Mouse (Mus musculus): Measurements from ENCODE around the gene Mcpt9. TPM values are rescaled to one million over a fixed set of nuclear protein-coding genes. Genes with fewer than 3 reads are reported as not detected.
"Not testable (repeated sequence)": the region's sequence is repeated elsewhere in the genome, so short reads cannot be mapped to it uniquely, and the experiment has no call there.

The Mcpt9 gene
- not detected in 2 replicates for polyA plus RNA-seq (2012; rRNA removed)

DNA sequence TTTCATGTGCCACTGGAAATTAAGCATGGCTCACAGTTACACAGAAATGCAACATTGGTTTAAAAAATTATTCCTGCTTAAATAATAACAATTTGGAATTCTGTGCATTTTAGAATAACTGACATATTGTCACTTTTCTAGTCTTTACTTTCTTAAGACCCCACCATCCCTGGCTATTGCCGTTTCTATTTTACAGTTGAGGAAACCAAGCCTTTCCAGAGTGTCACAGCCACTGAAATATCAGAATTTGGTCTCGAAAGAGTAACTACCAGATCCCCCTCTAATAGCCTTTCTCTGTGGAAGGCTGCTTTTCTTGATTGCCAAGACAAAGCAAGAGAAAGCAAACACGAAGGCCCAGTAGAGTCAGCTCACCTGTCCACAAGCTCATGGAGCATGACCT is at the start of gene Mcpt9:
TSS of gene Mcpt9 (minus strand) at position 101 of the 400 bp plus-strand sequence.
- H3K4me1 ChIP-seq (ENCODE audit: control insufficient read depth, insufficient read depth, low read length); H3K27ac ChIP-seq (ENCODE audit: insufficient read depth, low read length); H3K4me3 ChIP-seq (replicated peaks; ENCODE audit: insufficient read depth, low read depth, low read length); H3K27me3 ChIP-seq (ENCODE audit: control insufficient read depth, insufficient read depth, low read length); DNase-seq: not testable (repeated sequence)
- 77% methylated on average over 3 of the region's 3 CpGs for WGBS

DNA sequence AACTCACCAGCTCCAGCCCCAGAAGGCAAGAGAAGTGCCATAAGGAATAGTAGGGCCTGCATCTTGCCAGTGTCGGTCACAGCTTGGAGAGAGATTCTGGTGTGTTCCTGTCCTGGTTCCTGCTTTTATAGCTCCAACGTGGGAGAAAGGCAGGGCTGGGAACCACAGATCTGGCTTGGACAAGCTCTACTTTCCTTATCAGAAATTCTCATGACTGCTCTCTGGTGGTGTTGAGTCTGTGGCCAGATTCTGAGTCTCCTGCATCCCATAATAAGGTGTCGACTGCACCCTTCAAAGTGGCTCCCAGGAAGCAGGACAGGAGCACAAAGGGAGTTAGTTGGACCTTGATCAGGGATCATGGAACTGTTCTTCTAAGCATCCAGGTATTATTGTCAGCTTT is 31.9 kb upstream of the Mcpt9 start, which contains the start of gene Mcpt4:
TSS of gene Mcpt4 (minus strand) at position 101 of the 400 bp plus-strand sequence.
- 79% methylated on average over 3 of the region's 3 CpGs for WGBS
- not testable (repeated sequence) for H3K27ac ChIP-seq (ENCODE audit: insufficient read depth, low read length); H3K4me3 ChIP-seq (replicated peaks; ENCODE audit: insufficient read depth, low read depth, low read length); DNase-seq; H3K27me3 ChIP-seq (ENCODE audit: control insufficient read depth, insufficient read depth, low read length); H3K4me1 ChIP-seq (ENCODE audit: control insufficient read depth, insufficient read depth, low read length)

DNA sequence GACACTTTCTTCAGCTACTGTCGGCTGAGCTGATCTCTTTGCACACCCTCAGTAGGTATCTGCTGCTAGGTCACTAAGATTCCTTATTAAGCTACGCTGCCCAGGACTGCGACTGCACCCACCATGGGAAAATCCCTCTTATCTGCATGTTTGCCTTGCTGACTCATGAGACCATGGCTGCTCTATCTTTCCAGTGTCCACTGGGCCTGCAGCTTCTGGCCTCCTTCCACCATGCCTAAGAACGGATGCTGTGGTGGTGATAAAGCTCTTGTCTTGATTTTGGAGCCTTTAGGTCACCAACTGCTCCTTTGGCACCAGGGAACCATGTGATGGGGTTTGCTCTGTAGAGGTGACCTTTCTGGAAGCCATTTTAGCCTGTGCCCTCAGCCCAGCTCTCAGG is 27.4 kb upstream of the Mcpt9 start:
- 75% methylated on average over 4 of the region's 4 CpGs for WGBS
- Histone ChIP-seq H3K27ac (ENCODE audit: insufficient read depth, low read length) (no peak overlapping the region), H3K4me3 (replicated peaks; ENCODE audit: insufficient read depth, low read depth, low read length) (no peak overlapping the region), H3K4me1 (ENCODE audit: control insufficient read depth, insufficient read depth, low read length) (no peaks in the 10 kb centered on the region), H3K27me3 (ENCODE audit: control insufficient read depth, insufficient read depth, low read length) (no peaks in the 10 kb centered on the region)
- DNase-seq = no peak
- no peak for TF ChIP-seq POLR2A (IDR thresholded peaks at IDR 0.05; ENCODE audit: borderline replicate concordance, insufficient read depth, low read length)
- no peak for TF ChIP-seq CTCF (IDR thresholded peaks at IDR 0.05; ENCODE audit: borderline replicate concordance, insufficient read depth, low read depth, low read length)

DNA sequence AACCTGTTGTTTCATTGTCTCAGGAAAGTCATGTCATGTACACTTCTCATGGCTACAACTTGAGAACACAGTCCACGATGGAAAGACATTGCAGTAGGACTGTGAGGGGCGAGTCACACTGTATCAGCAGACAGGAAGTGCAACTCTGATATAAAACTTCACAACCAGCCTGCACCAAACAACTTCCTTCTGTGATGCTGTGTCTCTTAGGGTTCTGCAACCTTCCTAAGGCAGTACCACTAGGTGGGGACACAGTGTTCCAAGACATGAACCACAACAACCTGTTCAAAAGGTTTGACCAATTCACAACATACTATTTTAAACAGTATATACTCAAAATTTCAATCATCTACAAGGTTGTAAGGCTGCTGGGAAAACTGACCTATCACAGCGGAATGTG is 25.1 kb upstream of the Mcpt9 start:
- no peaks in the 10 kb centered on the region for H3K27me3 ChIP-seq (ENCODE audit: control insufficient read depth, insufficient read depth, low read length)
- no peak overlapping the region for H3K4me3 ChIP-seq (replicated peaks; ENCODE audit: insufficient read depth, low read depth, low read length)
- 78% methylated on average over 3 of the region's 3 CpGs for WGBS
- TF ChIP-seq POLR2A (IDR thresholded peaks at IDR 0.05; ENCODE audit: borderline replicate concordance, insufficient read depth, low read length) (no peak), CTCF (IDR thresholded peaks at IDR 0.05; ENCODE audit: borderline replicate concordance, insufficient read depth, low read depth, low read length) (no peak)
- H3K27ac ChIP-seq (ENCODE audit: insufficient read depth, low read length) = no peak overlapping the region
- H3K4me1 ChIP-seq (ENCODE audit: control insufficient read depth, insufficient read depth, low read length) = no peaks in the 10 kb centered on the region
- DNase-seq = no peak

DNA sequence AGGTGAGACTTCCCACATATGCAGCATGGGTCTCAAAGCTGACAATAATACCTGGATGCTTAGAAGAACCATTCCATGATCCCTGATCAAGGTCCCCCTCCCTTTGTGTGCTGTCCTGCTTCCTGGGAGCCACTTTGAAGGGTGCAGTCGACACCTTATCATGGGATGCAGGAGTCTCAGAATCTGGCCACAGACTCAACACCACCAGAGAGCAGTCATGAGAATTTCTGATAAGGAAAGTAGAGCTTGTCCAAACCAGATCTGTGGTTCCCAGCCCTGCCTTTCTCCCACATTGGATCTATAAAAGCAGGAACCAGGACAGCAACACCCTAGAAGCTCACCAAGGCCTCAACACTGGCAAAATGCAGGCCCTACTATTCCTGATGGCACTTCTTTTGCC is 11.5 kb upstream of the Mcpt9 start, which contains the start of gene Mcpt2:
TSS of gene Mcpt2 (plus strand) at position 250 of the 400 bp plus-strand sequence.
- not testable (repeated sequence) for H3K4me1 ChIP-seq (ENCODE audit: control insufficient read depth, insufficient read depth, low read length); H3K27me3 ChIP-seq (ENCODE audit: control insufficient read depth, insufficient read depth, low read length); H3K27ac ChIP-seq (ENCODE audit: insufficient read depth, low read length); DNase-seq; H3K4me3 ChIP-seq (replicated peaks; ENCODE audit: insufficient read depth, low read depth, low read length)
- WGBS = 89% methylated on average over 1 of the region's 1 CpGs

DNA sequence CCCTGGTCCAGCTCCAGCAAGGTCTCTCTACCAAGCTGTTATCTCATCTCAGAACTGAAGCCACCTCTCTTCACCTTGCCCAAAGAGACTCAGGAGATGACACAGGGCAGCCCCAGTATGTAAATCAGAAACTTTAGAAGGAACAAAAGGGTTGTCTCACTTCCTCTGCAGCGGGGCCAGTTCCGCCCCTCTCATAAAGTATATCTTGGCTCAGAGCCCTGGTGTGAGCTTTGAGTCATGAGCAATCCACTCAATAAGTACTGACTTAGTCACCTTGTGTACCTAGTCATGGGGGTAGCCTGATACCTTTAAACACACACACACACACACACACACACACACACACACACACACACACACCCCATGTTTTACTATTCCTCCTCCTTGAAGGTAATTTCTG is 4.1 kb upstream of the Mcpt9 start:
- Histone ChIP-seq H3K27ac (ENCODE audit: insufficient read depth, low read length) (no peak overlapping the region), H3K4me1 (ENCODE audit: control insufficient read depth, insufficient read depth, low read length) (no peaks in the 10 kb centered on the region), H3K4me3 (replicated peaks; ENCODE audit: insufficient read depth, low read depth, low read length) (no peak overlapping the region), H3K27me3 (ENCODE audit: control insufficient read depth, insufficient read depth, low read length) (no peaks in the 10 kb centered on the region)
- no peak for DNase-seq
- WGBS = 79% methylated on average over 2 of the region's 2 CpGs
- TF ChIP-seq CTCF (IDR thresholded peaks at IDR 0.05; ENCODE audit: borderline replicate concordance, insufficient read depth, low read depth, low read length) (no peak), POLR2A (IDR thresholded peaks at IDR 0.05; ENCODE audit: borderline replicate concordance, insufficient read depth, low read length) (no peak)

DNA sequence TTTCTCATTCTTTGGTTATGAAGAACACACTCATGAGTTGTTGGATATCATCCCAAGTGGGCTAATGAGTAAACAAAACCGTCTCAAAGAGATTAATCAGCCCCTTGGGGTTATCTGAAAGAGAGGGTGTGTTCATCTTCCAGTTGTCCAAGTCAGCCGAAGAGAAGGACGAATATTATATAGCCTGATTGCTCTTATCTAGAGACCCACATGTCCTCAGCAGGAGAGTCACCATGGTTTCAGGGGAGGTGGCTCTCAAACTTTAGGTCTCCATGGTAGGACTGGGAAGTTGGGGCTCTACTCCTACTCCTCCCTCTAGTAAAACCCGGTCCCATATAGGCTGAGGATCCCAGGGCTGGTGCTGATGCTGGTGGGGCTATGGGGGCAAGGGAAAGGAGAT is 9.0 kb downstream of the Mcpt9 start:
- not testable (repeated sequence) for H3K4me1 ChIP-seq (ENCODE audit: control insufficient read depth, insufficient read depth, low read length); H3K27me3 ChIP-seq (ENCODE audit: control insufficient read depth, insufficient read depth, low read length); H3K4me3 ChIP-seq (replicated peaks; ENCODE audit: insufficient read depth, low read depth, low read length); DNase-seq; H3K27ac ChIP-seq (ENCODE audit: insufficient read depth, low read length)
- WGBS = 73% methylated on average over 4 of the region's 4 CpGs

DNA sequence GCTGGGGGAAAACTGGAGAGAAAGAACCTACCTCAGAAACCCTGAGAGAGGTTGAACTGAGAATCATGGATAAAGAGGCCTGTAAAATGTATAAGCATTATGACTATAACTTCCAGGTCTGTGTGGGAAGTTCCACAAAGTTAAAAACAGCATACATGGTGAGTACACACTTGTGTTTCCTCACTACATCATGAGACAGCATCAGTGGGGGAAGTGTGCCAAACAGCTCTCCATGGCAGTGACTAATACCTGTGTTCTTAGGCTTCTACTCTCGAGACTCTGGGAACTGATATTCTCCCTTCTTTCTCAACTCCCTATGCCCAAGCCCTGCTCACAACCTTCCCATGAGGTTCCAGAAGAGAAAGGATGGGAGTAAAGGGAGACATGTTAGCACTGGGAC is 10.8 kb downstream of the Mcpt9 start:
- 76% methylated on average over 1 of the region's 1 CpGs for WGBS
- no peak for DNase-seq
- Histone ChIP-seq H3K4me1 (ENCODE audit: control insufficient read depth, insufficient read depth, low read length) (no peaks in the 10 kb centered on the region), H3K4me3 (replicated peaks; ENCODE audit: insufficient read depth, low read depth, low read length) (no peak overlapping the region), H3K27me3 (ENCODE audit: control insufficient read depth, insufficient read depth, low read length) (no peaks in the 10 kb centered on the region), H3K27ac (ENCODE audit: insufficient read depth, low read length) (no peak overlapping the region)
- TF ChIP-seq POLR2A (IDR thresholded peaks at IDR 0.05; ENCODE audit: borderline replicate concordance, insufficient read depth, low read length) = no peak
- TF ChIP-seq CTCF (IDR thresholded peaks at IDR 0.05; ENCODE audit: borderline replicate concordance, insufficient read depth, low read depth, low read length) = no peak

DNA sequence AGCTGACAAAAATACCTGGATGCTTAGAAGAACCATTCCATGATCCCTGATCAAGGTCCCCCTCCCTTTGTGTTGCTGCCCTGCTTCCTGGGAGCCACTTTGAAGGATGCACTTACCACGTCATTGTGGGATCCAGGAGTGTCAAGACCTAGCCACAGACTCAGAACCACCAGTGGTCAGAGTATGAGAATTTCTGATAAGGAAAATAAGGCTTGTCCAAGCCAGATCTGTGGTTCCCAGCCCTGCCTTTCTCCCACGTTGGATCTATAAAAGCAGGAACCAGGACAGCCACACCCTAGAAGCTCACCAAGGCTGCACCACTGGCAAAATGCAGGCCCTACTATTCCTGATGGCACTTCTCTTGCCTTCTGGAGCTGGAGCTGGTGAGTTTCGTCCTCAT is 12.6 kb downstream of the Mcpt9 start, which contains the start of gene Mcpt1:
TSS of gene Mcpt1 (plus strand) at position 301 of the 400 bp plus-strand sequence.
- whole genome bisulfite sequencing = 86% methylated on average over 3 of the region's 3 CpGs
- not testable (repeated sequence) for DNase-seq; H3K4me3 ChIP-seq (replicated peaks; ENCODE audit: insufficient read depth, low read depth, low read length); H3K27me3 ChIP-seq (ENCODE audit: control insufficient read depth, insufficient read depth, low read length); H3K4me1 ChIP-seq (ENCODE audit: control insufficient read depth, insufficient read depth, low read length); H3K27ac ChIP-seq (ENCODE audit: insufficient read depth, low read length)
